Mouse (Mus musculus): Measurements from ENCODE around the gene Atp2b1. TPM values are rescaled to one million over a fixed set of nuclear protein-coding genes. Genes with fewer than 3 reads are reported as not detected.

Atp2b1 gene
- 174 and 176 TPM in 2 replicates for polyA plus RNA-seq (2014; fragmentation: Nextera tagmentation; extraction: Ambion mirVana)

- Histone ChIP-seq H3K9ac (peak within 1 kb of the TSS; percentile 91), H3K9me3 (ENCODE audit: low read depth, low read length) (no peaks in the 10 kb centered on the region), H3K4me3 (ENCODE audit: low read depth, low read length) (peak within 1 kb of the TSS; percentile 95), H3K27me3 (ENCODE audit: insufficient read depth, low read length) (no peaks in the 10 kb centered on the region), H3K36me3 (ENCODE audit: insufficient read depth) (no peaks in the 10 kb centered on the region), H3K27ac (ENCODE audit: low read depth) (peak within 1 kb of the TSS; percentile 99), H3K4me1 (ENCODE audit: insufficient read depth) (no peaks in the 10 kb centered on the region), H3K4me2 (peak within 1 kb of the TSS; percentile 86)
- DNase-seq (peak; percentile 95), ATAC-seq (ENCODE audit: insufficient read depth) (peak; percentile 95)
- WGBS: under 1% methylated on average over 71 of the region's 120 CpGs
- TF ChIP-seq CTCF (IDR thresholded peaks at IDR 0.05; ENCODE audit: low read depth): peak; percentile 26; the same call in 1 of the 2 replicates
Observed at GRCm38 (mm10) chr10:98913961-98914809, at the start of gene Atp2b1. Gene Atp2b1, plus strand, starts transcription at chr10:98914406.

GRCm38 (mm10) chr10:98864851-98865250 is 49.4 kb upstream of the Atp2b1 start:
- Histone ChIP-seq H3K4me1 (ENCODE audit: insufficient read depth) (0 out of 2 replicates have a peak, but pooled peaks cover 8% of the 10 kb centered on the region), H3K4me3 (ENCODE audit: low read depth, low read length) (no peak overlapping the region), H3K9ac (no peak overlapping the region), H3K36me3 (ENCODE audit: insufficient read depth) (no peaks in the 10 kb centered on the region), H3K27ac (ENCODE audit: low read depth) (peak overlapping the region; percentile 54; the same call in 1 of the 2 replicates), H3K27me3 (ENCODE audit: insufficient read depth, low read length) (no peaks in the 10 kb centered on the region), H3K9me3 (ENCODE audit: low read depth, low read length) (no peaks in the 10 kb centered on the region), H3K4me2 (no peak overlapping the region)
- TF ChIP-seq CTCF (IDR thresholded peaks at IDR 0.05; ENCODE audit: low read depth): no peak
- ATAC-seq (ENCODE audit: insufficient read depth): peak; percentile 49; the same call in 1 of the 2 replicates
- DNase-seq: peak; percentile 38
- WGBS: 39% methylated on average over 3 of the region's 3 CpGs

DNA sequence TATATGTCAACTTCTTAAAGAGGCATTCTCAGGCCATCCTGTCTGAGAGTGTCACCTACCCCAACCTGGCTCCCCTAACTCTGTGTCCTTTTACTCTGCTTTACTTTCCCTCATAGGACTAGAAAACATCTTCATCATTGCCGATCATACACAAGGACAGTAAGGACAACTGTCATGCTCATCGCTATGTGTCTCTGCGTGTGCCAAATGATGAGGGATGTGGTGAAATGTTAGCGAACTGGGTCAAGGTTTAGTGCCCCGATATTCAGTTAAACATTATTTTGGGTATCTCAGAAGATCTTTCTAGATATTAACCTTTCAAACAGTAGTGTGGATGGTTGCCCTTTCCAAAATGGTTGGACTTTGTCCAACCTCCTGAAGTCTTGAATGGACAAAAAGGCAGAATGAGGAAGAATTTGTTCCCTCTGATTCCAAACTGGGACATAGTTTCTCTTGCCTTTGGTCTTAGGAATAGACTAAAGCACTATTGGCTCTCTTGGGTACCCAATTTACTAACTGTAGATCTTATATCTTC is 47.3 kb upstream of the Atp2b1 start:
- no peak overlapping the region for H3K4me3 ChIP-seq (ENCODE audit: low read depth, low read length)
- H3K9ac ChIP-seq: no peak overlapping the region
- no peaks in the 10 kb centered on the region for H3K36me3 ChIP-seq (ENCODE audit: insufficient read depth)
- H3K27ac ChIP-seq (ENCODE audit: low read depth): no peak overlapping the region
- no peaks in the 10 kb centered on the region for H3K27me3 ChIP-seq (ENCODE audit: insufficient read depth, low read length)
- WGBS: 94% methylated on average over 5 of the region's 5 CpGs
- no peaks in the 10 kb centered on the region for H3K9me3 ChIP-seq (ENCODE audit: low read depth, low read length)
- no peak for DNase-seq
- TF ChIP-seq CTCF (IDR thresholded peaks at IDR 0.05; ENCODE audit: low read depth): no peak
- H3K4me1 ChIP-seq (ENCODE audit: insufficient read depth): 0 out of 2 replicates have a peak, but pooled peaks cover 8% of the 10 kb centered on the region
- no peak overlapping the region for H3K4me2 ChIP-seq
- ATAC-seq (ENCODE audit: insufficient read depth): no peak

GRCm38 (mm10) chr10:98868351-98868908 is 45.8 kb upstream of the Atp2b1 start:
- no peak for ATAC-seq (ENCODE audit: insufficient read depth)
- Histone ChIP-seq H3K27me3 (ENCODE audit: insufficient read depth, low read length) (no peaks in the 10 kb centered on the region), H3K27ac (ENCODE audit: low read depth) (no peak overlapping the region), H3K4me3 (ENCODE audit: low read depth, low read length) (no peak overlapping the region), H3K36me3 (ENCODE audit: insufficient read depth) (no peaks in the 10 kb centered on the region), H3K9ac (no peak overlapping the region), H3K4me2 (no peak overlapping the region), H3K4me1 (ENCODE audit: insufficient read depth) (0 out of 2 replicates have a peak, but pooled peaks cover 8% of the 10 kb centered on the region), H3K9me3 (ENCODE audit: low read depth, low read length) (no peaks in the 10 kb centered on the region)
- no peak for DNase-seq
- no peak for TF ChIP-seq CTCF (IDR thresholded peaks at IDR 0.05; ENCODE audit: low read depth)
- WGBS: 82% methylated on average over 4 of the region's 4 CpGs

DNA sequence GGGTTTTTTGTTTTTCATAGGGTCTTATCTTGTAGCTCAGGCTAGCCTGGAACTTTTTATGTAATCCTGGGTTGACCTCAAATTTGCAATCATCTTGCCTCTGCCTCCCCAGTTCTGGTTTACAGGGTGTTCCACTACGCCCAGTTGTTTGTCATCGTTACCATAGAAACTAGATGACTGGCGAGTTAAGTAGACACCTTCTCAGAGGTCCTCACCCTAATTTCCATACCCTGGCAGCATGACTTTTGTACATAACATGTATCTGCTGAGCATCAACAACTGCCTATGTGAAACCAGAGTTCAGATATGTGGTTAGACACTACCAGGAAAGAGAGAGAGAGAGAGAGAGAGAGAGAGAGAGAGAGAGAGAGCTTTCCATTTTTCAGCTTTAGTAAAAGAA is 36.4 kb upstream of the Atp2b1 start:
- Histone ChIP-seq H3K36me3 (ENCODE audit: insufficient read depth) (no peaks in the 10 kb centered on the region), H3K9ac (no peak overlapping the region), H3K4me1 (ENCODE audit: insufficient read depth) (no peaks in the 10 kb centered on the region), H3K27me3 (ENCODE audit: insufficient read depth, low read length) (no peaks in the 10 kb centered on the region), H3K27ac (ENCODE audit: low read depth) (no peak overlapping the region), H3K4me3 (ENCODE audit: low read depth, low read length) (no peak overlapping the region), H3K4me2 (no peak overlapping the region), H3K9me3 (ENCODE audit: low read depth, low read length) (no peaks in the 10 kb centered on the region)
- WGBS: 84% methylated on average over 3 of the region's 3 CpGs
- DNase-seq: no peak
- no peak for ATAC-seq (ENCODE audit: insufficient read depth)
- TF ChIP-seq CTCF (IDR thresholded peaks at IDR 0.05; ENCODE audit: low read depth): no peak

DNA sequence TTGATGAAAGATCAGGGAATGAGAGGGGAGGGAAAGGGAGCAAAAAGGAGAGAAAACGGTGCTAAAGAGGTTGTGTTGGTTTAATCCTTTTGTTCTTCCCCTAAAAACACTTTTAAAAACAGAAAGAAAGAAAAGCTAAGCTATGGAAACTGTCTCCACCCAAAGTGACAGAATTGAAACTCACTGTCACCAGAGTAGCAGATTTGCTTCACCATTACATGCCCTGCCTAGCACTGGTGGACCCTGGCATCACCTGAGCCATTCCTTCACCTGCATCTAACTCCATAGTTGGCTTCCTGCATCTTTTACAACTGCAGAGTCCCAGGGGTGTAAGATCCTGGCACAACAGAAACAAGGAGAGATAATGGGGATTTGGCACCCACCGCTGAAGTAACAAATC is 35.6 kb upstream of the Atp2b1 start:
- WGBS: 67% methylated on average over 2 of the region's 2 CpGs
- Histone ChIP-seq H3K27ac (ENCODE audit: low read depth) (no peak overlapping the region), H3K27me3 (ENCODE audit: insufficient read depth, low read length) (no peaks in the 10 kb centered on the region), H3K4me2 (no peak overlapping the region), H3K4me1 (ENCODE audit: insufficient read depth) (no peaks in the 10 kb centered on the region), H3K36me3 (ENCODE audit: insufficient read depth) (no peaks in the 10 kb centered on the region), H3K4me3 (ENCODE audit: low read depth, low read length) (no peak overlapping the region), H3K9me3 (ENCODE audit: low read depth, low read length) (no peaks in the 10 kb centered on the region), H3K9ac (no peak overlapping the region)
- TF ChIP-seq CTCF (IDR thresholded peaks at IDR 0.05; ENCODE audit: low read depth): no peak
- DNase-seq (no peak), ATAC-seq (ENCODE audit: insufficient read depth) (no peak)

- TF ChIP-seq CTCF (IDR thresholded peaks at IDR 0.05; ENCODE audit: low read depth): no peak
- ATAC-seq (ENCODE audit: insufficient read depth) (peak; percentile 42; the same call in 1 of the 2 replicates), DNase-seq (no peak)
- Histone ChIP-seq H3K4me2 (no peak overlapping the region), H3K4me1 (ENCODE audit: insufficient read depth) (no peaks in the 10 kb centered on the region), H3K4me3 (ENCODE audit: low read depth, low read length) (no peak overlapping the region), H3K9me3 (ENCODE audit: low read depth, low read length) (no peaks in the 10 kb centered on the region), H3K27ac (ENCODE audit: low read depth) (no peak overlapping the region), H3K36me3 (ENCODE audit: insufficient read depth) (no peaks in the 10 kb centered on the region), H3K27me3 (ENCODE audit: insufficient read depth, low read length) (no peaks in the 10 kb centered on the region), H3K9ac (no peak overlapping the region)
- 82% methylated on average over 8 of the region's 8 CpGs for WGBS
Observed at GRCm38 (mm10) chr10:98880057-98880456, 34.1 kb upstream of the Atp2b1 start.

Measured in lung, embryonic 14.5 days (tissue).